Mouse (Mus musculus): ENCODE results near the gene Uimc1. TPM values are rescaled to one million over a fixed set of nuclear protein-coding genes. Genes with fewer than 3 reads are reported as not detected.

The Uimc1 gene
- total and polyA plus RNA-seq, 3 experiments = 20.7 to 177 (median 44.5) TPM

GRCm38 (mm10) chr13:55019181-55019580 lies 80.9 kb downstream of the Uimc1 start:
- Histone ChIP-seq H3K36me3 (replicated peaks in 1 of 2; ENCODE audit: control insufficient read depth in 1 of 2, insufficient read depth in 1 of 2, low read length in 1 of 2) (no peaks in the 10 kb centered on the region), H3K79me2 (replicated peaks; ENCODE audit: control insufficient read depth, extremely low read depth, insufficient read depth, poor library complexity, severe bottlenecking) (no peaks in the 10 kb centered on the region), H3K4me1 (ENCODE audit: control insufficient read depth in 1 of 2, insufficient read depth in 2 of 2) (peaks cover 13 to 23% of the 10 kb centered on the region in 2 experiments), H3K4me2 (ENCODE audit: insufficient read depth, low read depth, poor library complexity, severe bottlenecking) (no peak overlapping the region), H3K9me3 (replicated peaks; ENCODE audit: low read length) (no peaks in the 10 kb centered on the region), H3K27ac (ENCODE audit: insufficient read depth, low read depth) (no peak overlapping the region), H3K9ac (ENCODE audit: insufficient read depth, low read depth) (no peak overlapping the region), H3K4me3 (replicated peaks in 1 of 3; ENCODE audit: low read depth in 2 of 3, low read length in 2 of 3, poor library complexity in 1 of 3) (no peak overlapping the region), H3K27me3 (replicated peaks) (peaks cover 7% of the 10 kb centered on the region)
- TF ChIP-seq JUN (IDR thresholded peaks at IDR 0.05; ENCODE audit: insufficient read depth, low read depth, low read length) (no peak), POLR2A (IDR thresholded peaks at IDR 0.05; ENCODE audit: low read depth, low read length) (no peak), SMC3 (IDR thresholded peaks at IDR 0.05; ENCODE audit: low read depth, low read length) (peak; percentile 29), TBP (conservative IDR thresholded peaks at IDR 0.05; ENCODE audit: low read depth, low read length) (no peak), RAD21 (IDR thresholded peaks at IDR 0.05; ENCODE audit: low read depth, low read length) (peak; percentile 5), CTCF (conservative IDR thresholded peaks at IDR 0.05 in 1 of 2, IDR thresholded peaks at IDR 0.05 in 1 of 2; ENCODE audit: low read depth in 2 of 2, low read length in 2 of 2) (peak in 1 of 2 experiments; percentile 48; a peak in 2 of 4 replicates)
- peak; percentile 7 for DNase-seq (ENCODE audit: extremely low read depth)
- dilution Hi-C loops (cut with MboI; ENCODE audit: extremely low pct_ligation_motif_present, extremely low pct_unique_long_range_greater_than_20kb, low sequenced_read_pairs) = no loop called here
- in situ Hi-C loops (cut with MboI; ENCODE audit: low pct_ligation_motif_present, low pct_unique_long_range_greater_than_20kb, low sequenced_read_pairs) = no loop called here

- dilution Hi-C loops (cut with MboI; ENCODE audit: extremely low pct_ligation_motif_present, extremely low pct_unique_long_range_greater_than_20kb, low sequenced_read_pairs) = no loop called here
- Histone ChIP-seq H3K4me1 (ENCODE audit: control insufficient read depth in 1 of 2, insufficient read depth in 2 of 2) (peaks cover 9 to 21% of the 10 kb centered on the region in 2 experiments), H3K4me2 (ENCODE audit: insufficient read depth, low read depth, poor library complexity, severe bottlenecking) (no peak overlapping the region), H3K79me2 (replicated peaks; ENCODE audit: control insufficient read depth, extremely low read depth, insufficient read depth, poor library complexity, severe bottlenecking) (no peaks in the 10 kb centered on the region), H3K9me3 (replicated peaks; ENCODE audit: low read length) (no peaks in the 10 kb centered on the region), H3K4me3 (replicated peaks in 1 of 3; ENCODE audit: low read depth in 2 of 3, low read length in 2 of 3, poor library complexity in 1 of 3) (no peak overlapping the region), H3K27me3 (replicated peaks) (peaks cover 7% of the 10 kb centered on the region), H3K36me3 (replicated peaks in 1 of 2; ENCODE audit: control insufficient read depth in 1 of 2, insufficient read depth in 1 of 2, low read length in 1 of 2) (no peaks in the 10 kb centered on the region), H3K9ac (ENCODE audit: insufficient read depth, low read depth) (no peak overlapping the region), H3K27ac (ENCODE audit: insufficient read depth, low read depth) (no peak overlapping the region)
- DNase-seq (ENCODE audit: extremely low read depth) = no peak
- no peak for TF ChIP-seq TCF12 (IDR thresholded peaks at IDR 0.05; ENCODE audit: low read depth, low read length)
- in situ Hi-C loops (cut with MboI; ENCODE audit: low pct_ligation_motif_present, low pct_unique_long_range_greater_than_20kb, low sequenced_read_pairs) = no loop called here
Observed at GRCm38 (mm10) chr13:55018700-55019099, 81.4 kb downstream of the Uimc1 start.

GRCm38 (mm10) chr13:55017898-55018599 lies 82.1 kb downstream of the Uimc1 start:
- DNase-seq (ENCODE audit: extremely low read depth) = no peak
- no peak overlapping the region for H3K27ac ChIP-seq (ENCODE audit: insufficient read depth, low read depth)
- no peak overlapping the region for H3K9ac ChIP-seq (ENCODE audit: insufficient read depth, low read depth)
- in situ Hi-C loops (cut with MboI; ENCODE audit: low pct_ligation_motif_present, low pct_unique_long_range_greater_than_20kb, low sequenced_read_pairs) (no loop called here), dilution Hi-C loops (cut with MboI; ENCODE audit: extremely low pct_ligation_motif_present, extremely low pct_unique_long_range_greater_than_20kb, low sequenced_read_pairs) (no loop called here)
- H3K27me3 ChIP-seq (replicated peaks) = peaks cover 11% of the 10 kb centered on the region
- no peaks in the 10 kb centered on the region for H3K9me3 ChIP-seq (replicated peaks; ENCODE audit: low read length)
- H3K4me2 ChIP-seq (ENCODE audit: insufficient read depth, low read depth, poor library complexity, severe bottlenecking) = no peak overlapping the region
- no peak overlapping the region for H3K4me3 ChIP-seq (replicated peaks in 1 of 3; ENCODE audit: low read depth in 2 of 3, low read length in 2 of 3, poor library complexity in 1 of 3)
- H3K36me3 ChIP-seq (replicated peaks in 1 of 2; ENCODE audit: control insufficient read depth in 1 of 2, insufficient read depth in 1 of 2, low read length in 1 of 2) = no peaks in the 10 kb centered on the region
- peaks cover 7 to 15% of the 10 kb centered on the region in 2 experiments for H3K4me1 ChIP-seq (ENCODE audit: control insufficient read depth in 1 of 2, insufficient read depth in 2 of 2)
- no peak for TF ChIP-seq EP300 (IDR thresholded peaks at IDR 0.05; ENCODE audit: low read length)
- no peak for TF ChIP-seq MAZ (IDR thresholded peaks at IDR 0.05; ENCODE audit: low read depth, low read length)
- TF ChIP-seq ZNF384 (IDR thresholded peaks at IDR 0.05; ENCODE audit: low read depth, low read length) = no peak
- TF ChIP-seq MAFK (IDR thresholded peaks at IDR 0.05; ENCODE audit: insufficient replicate concordance, low read length) = no peak
- no peak for TF ChIP-seq USF2 (conservative IDR thresholded peaks at IDR 0.05; ENCODE audit: low read depth, low read length)
- TF ChIP-seq RCOR1 (conservative IDR thresholded peaks at IDR 0.05; ENCODE audit: low read depth, low read length) = no peak
- no peak for TF ChIP-seq MAX (IDR thresholded peaks at IDR 0.05; ENCODE audit: low read length)
- no peak for TF ChIP-seq TCF12 (IDR thresholded peaks at IDR 0.05; ENCODE audit: low read depth, low read length)
- TF ChIP-seq ZKSCAN1 (IDR thresholded peaks at IDR 0.05; ENCODE audit: borderline replicate concordance, low read depth, low read length) = no peak
- no peak for TF ChIP-seq CTCF (conservative IDR thresholded peaks at IDR 0.05 in 1 of 2, IDR thresholded peaks at IDR 0.05 in 1 of 2; ENCODE audit: low read depth in 2 of 2, low read length in 2 of 2)
- TF ChIP-seq POLR2A (IDR thresholded peaks at IDR 0.05; ENCODE audit: low read depth, low read length) = no peak
- no peak for TF ChIP-seq MYC (IDR thresholded peaks at IDR 0.05; ENCODE audit: low read depth, low read length)
- no peak for TF ChIP-seq SIN3A (IDR thresholded peaks at IDR 0.05; ENCODE audit: low read length)
- no peaks in the 10 kb centered on the region for H3K79me2 ChIP-seq (replicated peaks; ENCODE audit: control insufficient read depth, extremely low read depth, insufficient read depth, poor library complexity, severe bottlenecking)

Data from CH12.LX (cell line).